Mouse (Mus musculus): ENCODE results near the gene Tbp.
"Not testable (repeated sequence)": the region's sequence is repeated elsewhere in the genome, so short reads cannot be mapped to it uniquely, and the experiment has no call there.

Tbp gene

GRCm38 (mm10) chr17:15540309-15540708, 40.6 kb downstream of the Tbp start:
- DNase-seq, result no peak

DNA sequence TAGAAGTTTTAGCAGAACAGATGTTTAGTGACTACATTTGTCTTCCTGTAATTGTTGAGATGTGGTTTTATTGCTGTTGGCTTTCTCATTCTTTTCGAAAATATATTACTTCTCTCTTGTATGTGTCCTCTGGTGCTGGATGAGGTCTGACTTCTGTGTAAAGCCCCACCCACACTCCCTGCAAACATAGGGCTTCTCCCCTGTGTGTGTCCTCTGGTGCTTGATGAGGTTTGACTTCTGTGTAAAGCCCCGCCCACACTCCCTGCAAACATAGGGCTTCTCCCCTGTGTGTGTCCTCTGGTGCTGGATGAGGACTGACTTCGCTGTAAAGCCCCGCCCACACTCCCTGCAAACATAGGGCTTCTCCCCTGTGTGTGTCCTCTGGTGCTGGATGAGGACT, 44.2 kb downstream of the Tbp start:
- not testable (repeated sequence) for DNase-seq

GRCm38 (mm10) chr17:15546440-15546839, 46.8 kb downstream of the Tbp start:
- no peak for DNase-seq

GRCm38 (mm10) chr17:15549713-15550112, 50.0 kb downstream of the Tbp start:
- DNase-seq, result no peak

- DNase-seq, result no peak
Measured at GRCm38 (mm10) chr17:15559946-15560345, 60.3 kb downstream of the Tbp start.

GRCm38 (mm10) chr17:15564014-15564927, 64.6 kb downstream of the Tbp start, which contains the start of gene Prdm9:
Gene Prdm9, minus strand, starts transcription at chr17:15564354.
- DNase-seq, result peak; percentile 100

DNA sequence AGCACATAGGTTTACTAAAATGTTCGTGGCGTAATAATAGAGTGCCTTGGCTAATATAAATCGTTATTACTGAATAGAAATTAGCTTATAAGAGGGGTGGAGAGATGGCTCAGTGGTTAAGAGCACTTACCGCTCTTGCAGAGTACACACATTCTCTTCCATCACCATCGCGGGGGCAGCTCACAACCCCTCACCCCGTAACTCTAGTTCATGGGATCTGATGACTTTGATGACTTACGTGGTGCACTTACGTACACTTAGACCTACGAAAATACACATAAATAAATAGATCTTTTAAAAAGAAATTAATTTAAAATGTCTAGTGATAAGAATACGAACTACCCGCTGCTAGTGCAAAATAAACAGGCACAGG, 65.2 kb downstream of the Tbp start:
- no peak for DNase-seq

DNA sequence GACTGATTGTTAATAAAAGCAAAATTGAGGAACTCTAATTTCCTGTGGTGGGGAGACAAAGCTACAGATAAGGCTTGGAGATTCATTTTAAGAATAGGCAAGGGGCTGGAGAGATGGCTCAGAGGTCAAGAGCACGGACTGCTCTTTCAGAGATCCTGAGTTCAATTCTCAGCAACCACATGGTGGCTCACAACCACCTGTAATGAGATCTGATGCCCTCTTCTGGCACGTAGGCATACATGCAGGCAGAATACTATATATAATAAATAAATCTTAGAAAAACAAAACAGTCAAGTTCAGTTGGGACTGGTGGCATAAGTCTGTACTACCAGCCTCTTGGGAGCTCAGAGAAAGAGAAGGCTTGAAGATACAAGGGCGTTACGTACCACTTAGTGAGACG, 67.2 kb downstream of the Tbp start:
- no peak for DNase-seq

DNA sequence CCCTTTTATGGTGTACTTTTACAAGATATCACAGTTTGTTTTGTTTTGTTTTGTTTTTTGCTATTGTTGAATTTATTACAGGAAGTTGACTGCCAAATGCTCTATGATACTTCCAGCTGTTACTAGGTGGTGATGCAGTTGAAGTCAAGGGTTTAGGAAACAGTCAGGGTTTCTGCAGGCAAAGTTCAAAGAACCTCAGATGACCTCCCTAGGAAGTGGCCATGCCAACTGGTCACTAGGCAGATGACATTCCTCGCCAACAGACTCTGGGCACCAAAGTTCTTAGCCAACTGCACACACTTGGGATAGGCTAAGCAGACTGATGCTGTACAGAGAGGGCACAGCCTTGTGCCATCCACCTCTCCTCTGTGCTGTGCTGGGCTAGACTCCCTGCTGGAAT, 75.4 kb downstream of the Tbp start:
- DNase-seq, result no peak

DNA sequence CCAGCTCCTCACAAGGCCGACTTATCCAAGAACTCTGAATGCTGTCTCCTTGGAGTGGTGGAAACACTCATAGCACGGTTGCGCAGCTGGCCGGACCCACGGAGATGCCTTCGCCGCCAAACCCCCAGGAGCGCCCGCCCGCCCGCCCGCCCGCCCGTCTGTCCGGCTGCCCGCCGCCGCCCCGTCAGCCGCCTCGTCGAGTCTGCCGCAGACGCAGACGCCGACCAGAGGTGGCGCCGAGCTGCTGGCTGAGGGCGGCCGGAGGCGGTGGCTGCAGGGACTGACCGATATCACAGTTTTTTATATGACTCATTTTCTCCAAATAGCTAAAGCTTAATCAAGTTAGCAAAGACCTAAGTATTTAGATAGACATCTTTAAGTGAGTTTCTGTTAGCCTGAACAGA, 77.6 kb downstream of the Tbp start:
- DNase-seq, result peak; percentile 32

All from lung, postnatal 10 days (tissue).